Mouse (Mus musculus) hindbrain, embryonic 15.5 days (tissue): Measurements from ENCODE around the gene Slc25a1. TPM values are rescaled to one million over a fixed set of nuclear protein-coding genes. Genes with fewer than 3 reads are reported as not detected.
"Not testable (repeated sequence)": the region's sequence is repeated elsewhere in the genome, so short reads cannot be mapped to it uniquely, and the experiment has no call there.

ENCODE experiments used
- ATAC-seq: fragments of 200-750 bp; cut with Nextera tagmentation; 2 replicates; pipeline ENCODE4 v1.8.0; 2017; ENCODE audit warnings: low read depth, moderate number of reproducible peaks, moderate TSS enrichment; ENCODE audit not compliant: low FRiP score
- H3K27ac ChIP-seq: fragments of 300-500 bp; sonication (generic); replicated peaks from 2 replicates; pipeline ENCODE4 v1.5.1; 2015; ENCODE audit warnings: mild to moderate bottlenecking, inconsistent platforms
- H3K27me3 ChIP-seq: fragments of 300-500 bp; sonication (generic); 2 replicates; pipeline ENCODE4 v1.6.1; 2015; ENCODE audit warnings: control low read depth, inconsistent platforms
- H3K36me3 ChIP-seq: fragments of 300-500 bp; sonication (generic); 2 replicates; pipeline ENCODE4 v1.6.1; 2015; ENCODE audit warnings: control low read depth, inconsistent platforms
- H3K4me1 ChIP-seq: fragments of 300-500 bp; sonication (generic); replicated peaks from 2 replicates; pipeline ENCODE4 v1.6.1; 2015; ENCODE audit warnings: control low read depth, inconsistent platforms
- H3K4me2 ChIP-seq: fragments of 300-500 bp; sonication (generic); 2 replicates; pipeline ENCODE4 v1.6.1; 2015; ENCODE audit warnings: moderate library complexity, mild to moderate bottlenecking, inconsistent platforms
- H3K4me3 ChIP-seq: fragments of 300-500 bp; sonication (generic); 2 replicates; pipeline ENCODE4 v1.5.1; 2015; ENCODE audit warnings: mild to moderate bottlenecking, inconsistent platforms
- H3K9ac ChIP-seq: fragments of 300-500 bp; sonication (generic); 2 replicates; pipeline ENCODE4 v1.6.1; 2015; ENCODE audit warnings: inconsistent platforms
- H3K9me3 ChIP-seq: fragments of 300-500 bp; sonication (generic); 2 replicates; pipeline ENCODE4 v1.6.1; 2016; ENCODE audit warnings: control low read depth, inconsistent platforms
- WGBS: fragments of 180-500 bp; shearing (Covaris S2); methylation state at CpG from one replicate; pipeline ENCODE4 v1.1.7; 2015; 5-methylcytosine and 5-hydroxymethylcytosine counted together
- polyA plus RNA-seq: library from polyadenylated mRNA; unstranded; fragments of >200 nt; fragmentation: Nextera tagmentation; extraction: Ambion mirVana; gene quantifications from 2 replicates; pipeline ENCODE4 v1.2.1, GENCODE M21; 2015

The Slc25a1 gene
- 193 and 203 TPM in 2 replicates for polyA plus RNA-seq

- peak within 1 kb of the TSS; percentile 75 for H3K4me3 ChIP-seq
- H3K4me2 ChIP-seq = peak within 1 kb of the TSS; percentile 71
- WGBS = 0% methylated on average over 47 of the region's 47 CpGs
- no peaks in the 10 kb centered on the region for H3K9me3 ChIP-seq
- H3K27me3 ChIP-seq = no peaks in the 10 kb centered on the region
- ATAC-seq = peak; percentile 88
- peak within 1 kb of the TSS; percentile 81 for H3K9ac ChIP-seq
- peak within 1 kb of the TSS; percentile 85 for H3K27ac ChIP-seq
- peaks cover 30% of the 10 kb centered on the region for H3K4me1 ChIP-seq
- H3K36me3 ChIP-seq = peaks cover 18% of the 10 kb centered on the region
Observed at GRCm38 (mm10) chr16:17928087-17928580, at the start of gene Slc25a1. Slc25a1 (minus strand) TSS chr16:17928219.

- H3K27me3 ChIP-seq = no peaks in the 10 kb centered on the region
- 71% methylated on average over 5 of the region's 5 CpGs for WGBS
Observed at GRCm38 (mm10) chr16:17971853-17972252, 43.8 kb upstream of the Slc25a1 start.

GRCm38 (mm10) chr16:17962091-17962490, 34.1 kb upstream of the Slc25a1 start:
- 87% methylated on average over 7 of the region's 7 CpGs for WGBS
- no peak for ATAC-seq

More at GRCm38 (mm10) chr16:17971853-17972252, 43.8 kb upstream of the Slc25a1 start:
- no peaks in the 10 kb centered on the region for H3K9me3 ChIP-seq
- no peaks in the 10 kb centered on the region for H3K4me1 ChIP-seq
- H3K4me2 ChIP-seq = no peak overlapping the region
- no peak overlapping the region for H3K4me3 ChIP-seq
- no peak for ATAC-seq
- no peak overlapping the region for H3K9ac ChIP-seq
- no peak overlapping the region for H3K27ac ChIP-seq
- H3K36me3 ChIP-seq = no peaks in the 10 kb centered on the region

GRCm38 (mm10) chr16:17956052-17956638, 28.1 kb upstream of the Slc25a1 start:
- H3K27ac ChIP-seq, H3K4me2 ChIP-seq, H3K27me3 ChIP-seq, H3K9me3 ChIP-seq, H3K4me3 ChIP-seq, ATAC-seq, H3K4me1 ChIP-seq, H3K9ac ChIP-seq, H3K36me3 ChIP-seq: not testable (repeated sequence)
- WGBS = 96% methylated on average over 17 of the region's 17 CpGs

More at GRCm38 (mm10) chr16:17962091-17962490, 34.1 kb upstream of the Slc25a1 start:
- Histone ChIP-seq H3K36me3 (no peaks in the 10 kb centered on the region), H3K4me2 (no peak overlapping the region), H3K27ac (no peak overlapping the region), H3K9ac (no peak overlapping the region), H3K9me3 (no peaks in the 10 kb centered on the region), H3K4me3 (no peak overlapping the region), H3K27me3 (no peaks in the 10 kb centered on the region), H3K4me1 (no peaks in the 10 kb centered on the region)

- Histone ChIP-seq H3K9ac (no peak overlapping the region), H3K36me3 (no peaks in the 10 kb centered on the region), H3K27ac (no peak overlapping the region), H3K4me2 (no peak overlapping the region), H3K4me3 (no peak overlapping the region), H3K4me1 (no peaks in the 10 kb centered on the region), H3K27me3 (no peaks in the 10 kb centered on the region), H3K9me3 (no peaks in the 10 kb centered on the region)
- no peak for ATAC-seq
- 92% methylated on average over 4 of the region's 4 CpGs for WGBS
Observed at GRCm38 (mm10) chr16:17951618-17952017, 23.6 kb upstream of the Slc25a1 start.

GRCm38 (mm10) chr16:17950068-17950467, 22.0 kb upstream of the Slc25a1 start:
- no peaks in the 10 kb centered on the region for H3K36me3 ChIP-seq
- no peak overlapping the region for H3K27ac ChIP-seq
- WGBS = 40% methylated on average over 4 of the region's 4 CpGs
- no peak overlapping the region for H3K4me2 ChIP-seq
- no peak for ATAC-seq
- H3K27me3 ChIP-seq = no peaks in the 10 kb centered on the region
- H3K9ac ChIP-seq = no peak overlapping the region
- H3K4me3 ChIP-seq = no peak overlapping the region
- no peaks in the 10 kb centered on the region for H3K9me3 ChIP-seq
- no peaks in the 10 kb centered on the region for H3K4me1 ChIP-seq

- Histone ChIP-seq H3K4me3 (no peak overlapping the region), H3K9ac (no peak overlapping the region), H3K27me3 (no peaks in the 10 kb centered on the region), H3K9me3 (no peaks in the 10 kb centered on the region), H3K27ac (no peak overlapping the region), H3K4me2 (no peak overlapping the region), H3K36me3 (no peaks in the 10 kb centered on the region), H3K4me1 (no peaks in the 10 kb centered on the region)
- peak; percentile 42; the same call in 1 of the 2 replicates for ATAC-seq
- WGBS = 17% methylated on average over 2 of the region's 2 CpGs
Observed at GRCm38 (mm10) chr16:17949421-17949877, 21.4 kb upstream of the Slc25a1 start.

GRCm38 (mm10) chr16:17945081-17945831, 17.2 kb upstream of the Slc25a1 start:
- WGBS = 56% methylated on average over 7 of the region's 7 CpGs
- Histone ChIP-seq H3K4me3 (no peak overlapping the region), H3K4me1 (no peaks in the 10 kb centered on the region), H3K9ac (no peak overlapping the region), H3K36me3 (no peaks in the 10 kb centered on the region), H3K4me2 (no peak overlapping the region), H3K9me3 (no peaks in the 10 kb centered on the region), H3K27ac (no peak overlapping the region), H3K27me3 (no peaks in the 10 kb centered on the region)
- ATAC-seq = no peak

- Histone ChIP-seq H3K4me3 (no peak overlapping the region), H3K36me3 (no peaks in the 10 kb centered on the region), H3K27me3 (no peaks in the 10 kb centered on the region), H3K9me3 (no peaks in the 10 kb centered on the region), H3K9ac (no peak overlapping the region), H3K4me2 (no peak overlapping the region), H3K4me1 (no peaks in the 10 kb centered on the region), H3K27ac (no peak overlapping the region)
- whole genome bisulfite sequencing = 73% methylated on average over 8 of the region's 8 CpGs
- ATAC-seq = no peak
Observed at GRCm38 (mm10) chr16:17943466-17943865, 15.4 kb upstream of the Slc25a1 start.

GRCm38 (mm10) chr16:17939255-17939751, 11.3 kb upstream of the Slc25a1 start:
- Histone ChIP-seq H3K27ac (no peak overlapping the region; the same call in 1 of the 2 replicates), H3K9ac (no peak overlapping the region), H3K4me3 (no peak overlapping the region), H3K36me3 (no peaks in the 10 kb centered on the region), H3K4me2 (peak overlapping the region; percentile 11; the same call in 1 of the 2 replicates), H3K9me3 (no peaks in the 10 kb centered on the region), H3K27me3 (no peaks in the 10 kb centered on the region), H3K4me1 (no peaks in the 10 kb centered on the region)
- 40% methylated on average over 9 of the region's 9 CpGs for WGBS
- ATAC-seq = peak; percentile 56; the same call in 1 of the 2 replicates

GRCm38 (mm10) chr16:17938821-17939220, 10.8 kb upstream of the Slc25a1 start:
- Histone ChIP-seq H3K4me2 (peak overlapping the region; percentile 11; the same call in 1 of the 2 replicates), H3K27ac (no peak overlapping the region), H3K4me1 (no peaks in the 10 kb centered on the region), H3K36me3 (no peaks in the 10 kb centered on the region), H3K4me3 (no peak overlapping the region), H3K9me3 (no peaks in the 10 kb centered on the region), H3K27me3 (no peaks in the 10 kb centered on the region), H3K9ac (no peak overlapping the region)
- WGBS = 9% methylated on average over 7 of the region's 7 CpGs
- ATAC-seq = peak; percentile 68

- Histone ChIP-seq H3K27me3 (no peaks in the 10 kb centered on the region), H3K9me3 (no peaks in the 10 kb centered on the region), H3K36me3 (no peaks in the 10 kb centered on the region), H3K4me2 (no peak overlapping the region), H3K27ac (no peak overlapping the region), H3K9ac (no peak overlapping the region), H3K4me3 (no peak overlapping the region), H3K4me1 (no peaks in the 10 kb centered on the region)
- no peak for ATAC-seq
- WGBS = 87% methylated on average over 7 of the region's 7 CpGs
Observed at GRCm38 (mm10) chr16:17938187-17938586, 10.2 kb upstream of the Slc25a1 start.
